Mouse (Mus musculus): ENCODE data around the gene Vasp. TPM values are rescaled to one million over a fixed set of nuclear protein-coding genes. Genes with fewer than 3 reads are reported as not detected.

Gene Vasp
- 19.3 and 34.8 TPM in 2 replicates for total RNA-seq (2014; fragmentation: Nextera tagmentation)
- total RNA-seq (2017) = 27.9 and 53.7 TPM in 2 replicates

GRCm38 (mm10) chr7:19271238-19272172, at the start of gene Vasp:
Gene Vasp (minus strand): TSS chr7:19271817.
- peak; percentile 78 for ATAC-seq (replicated peaks; ENCODE audit: low FRiP score, low TSS enrichment, poor library complexity, severe bottlenecking)

GRCm38 (mm10) chr7:19320637-19321036, 49.0 kb upstream of the Vasp start:
- no peak for ATAC-seq (replicated peaks; ENCODE audit: low FRiP score, low TSS enrichment, poor library complexity, severe bottlenecking)

- peak; percentile 94 for ATAC-seq (replicated peaks; ENCODE audit: low FRiP score, low TSS enrichment, poor library complexity, severe bottlenecking)
Observed at GRCm38 (mm10) chr7:19319906-19320305, 48.3 kb upstream of the Vasp start.

GRCm38 (mm10) chr7:19319458-19319857, 47.8 kb upstream of the Vasp start:
- peak; percentile 6; the same call in 1 of the 2 replicates for ATAC-seq (replicated peaks; ENCODE audit: low FRiP score, low TSS enrichment, poor library complexity, severe bottlenecking)

GRCm38 (mm10) chr7:19318676-19319075, 47.1 kb upstream of the Vasp start:
- no peak for ATAC-seq (replicated peaks; ENCODE audit: low FRiP score, low TSS enrichment, poor library complexity, severe bottlenecking)

GRCm38 (mm10) chr7:19318201-19318600, 46.6 kb upstream of the Vasp start:
- no peak for ATAC-seq (replicated peaks; ENCODE audit: low FRiP score, low TSS enrichment, poor library complexity, severe bottlenecking)

GRCm38 (mm10) chr7:19316451-19317161, 45.0 kb upstream of the Vasp start:
- ATAC-seq (replicated peaks; ENCODE audit: low FRiP score, low TSS enrichment, poor library complexity, severe bottlenecking) = no peak

GRCm38 (mm10) chr7:19314033-19314432, 42.4 kb upstream of the Vasp start:
- ATAC-seq (replicated peaks; ENCODE audit: low FRiP score, low TSS enrichment, poor library complexity, severe bottlenecking) = no peak

GRCm38 (mm10) chr7:19311991-19312390, 40.4 kb upstream of the Vasp start:
- ATAC-seq (replicated peaks; ENCODE audit: low FRiP score, low TSS enrichment, poor library complexity, severe bottlenecking) = no peak

GRCm38 (mm10) chr7:19309884-19310641, 38.4 kb upstream of the Vasp start, which contains the start of gene Fosb:
Gene Fosb (minus strand): TSS chr7:19310051.
- ATAC-seq (replicated peaks; ENCODE audit: low FRiP score, low TSS enrichment, poor library complexity, severe bottlenecking) = peak; percentile 63

GRCm38 (mm10) chr7:19309278-19309883, 37.8 kb upstream of the Vasp start:
- no peak for ATAC-seq (replicated peaks; ENCODE audit: low FRiP score, low TSS enrichment, poor library complexity, severe bottlenecking)

- ATAC-seq (replicated peaks; ENCODE audit: low FRiP score, low TSS enrichment, poor library complexity, severe bottlenecking) = peak; percentile 80
Observed at GRCm38 (mm10) chr7:19308454-19309277, 37.0 kb upstream of the Vasp start.

- peak; percentile 15 for ATAC-seq (replicated peaks; ENCODE audit: low FRiP score, low TSS enrichment, poor library complexity, severe bottlenecking)
Observed at GRCm38 (mm10) chr7:19307739-19308453, 36.3 kb upstream of the Vasp start.

- no peak for ATAC-seq (replicated peaks; ENCODE audit: low FRiP score, low TSS enrichment, poor library complexity, severe bottlenecking)
Observed at GRCm38 (mm10) chr7:19306819-19307738, 35.5 kb upstream of the Vasp start.

GRCm38 (mm10) chr7:19305796-19306765, 34.5 kb upstream of the Vasp start:
- ATAC-seq (replicated peaks; ENCODE audit: low FRiP score, low TSS enrichment, poor library complexity, severe bottlenecking) = no peak

GRCm38 (mm10) chr7:19305413-19305735, 33.8 kb upstream of the Vasp start:
- ATAC-seq (replicated peaks; ENCODE audit: low FRiP score, low TSS enrichment, poor library complexity, severe bottlenecking) = no peak
